Comparison of ENCODE assay signal across 22 mouse cellular contexts in the genomic region with DNA sequence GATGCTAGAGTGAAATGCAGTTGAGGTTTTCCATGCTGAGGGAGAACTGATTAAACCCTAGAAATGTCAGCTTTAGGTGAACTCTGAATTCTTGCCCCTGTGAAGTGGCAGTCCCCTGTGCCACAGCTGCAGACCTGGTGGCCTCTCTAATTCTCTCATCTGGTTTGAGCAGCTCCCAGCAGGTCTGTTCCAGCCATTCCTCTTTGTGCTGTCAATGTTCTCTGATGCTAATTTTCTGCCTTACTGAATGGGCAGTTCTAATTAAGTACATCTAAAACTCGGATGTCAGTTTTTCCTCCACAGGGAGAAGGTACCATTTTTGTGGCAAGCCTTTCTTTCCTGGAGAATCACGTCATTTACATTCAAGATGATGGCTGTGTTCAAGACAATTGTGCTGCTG.
DNase-seq lines count a peak whose midpoint lies in the region; ATAC-seq and TF ChIP-seq lines count a peak whose summit lies in the region.
"Had no signal": no experiment of that assay in that cellular context is flagged by ENCODE, and none has a peak within 500 bp of the region (broad histone marks: within the 10 kb centered on the region; RNA-seq: fewer than 3 reads in every experiment).

No protein-coding gene starts in this region.

- TF ChIP-seq CTCF in brain, embryonic 14.5 days (IDR thresholded peaks at IDR 0.05; ENCODE audit: borderline replicate concordance, extremely low read depth, insufficient read depth, insufficient read length) = no peak

- no peak overlapping the region for H3K4me2 ChIP-seq in hindbrain, embryonic 16.5 days (ENCODE audit: low read length)
- no peak overlapping the region for H3K4me2 ChIP-seq in neural tube, embryonic 11.5 days (ENCODE audit: low read depth)
- H3K4me2 ChIP-seq: heart, embryonic 15.5 days; hindbrain, embryonic 15.5 days; limb, embryonic 12.5 days; liver, embryonic 13.5 days; lung, embryonic 15.5 days had no signal

- no peaks in the 10 kb centered on the region for H3K36me3 ChIP-seq in hindbrain, embryonic 10.5 days
- H3K36me3 ChIP-seq in hindbrain, embryonic 16.5 days (ENCODE audit: control insufficient read depth, insufficient read depth, low read length) = no peaks in the 10 kb centered on the region
- H3K36me3 ChIP-seq in midbrain, embryonic 10.5 days = no peaks in the 10 kb centered on the region
- H3K36me3 ChIP-seq in neural tube, embryonic 11.5 days (ENCODE audit: control insufficient read depth, insufficient read depth, low read length) = no peaks in the 10 kb centered on the region
- H3K36me3 ChIP-seq: heart, embryonic 15.5 days; hindbrain, embryonic 15.5 days; limb, embryonic 12.5 days; liver, embryonic 13.5 days; lung, embryonic 15.5 days had no signal

- H3K4me3 ChIP-seq in hindbrain, embryonic 10.5 days = no peak overlapping the region
- no peak overlapping the region for H3K4me3 ChIP-seq in hindbrain, embryonic 16.5 days (ENCODE audit: low read length)
- H3K4me3 ChIP-seq in midbrain, embryonic 10.5 days = no peak overlapping the region
- H3K4me3 ChIP-seq in neural tube, embryonic 11.5 days (ENCODE audit: low read depth, low read length) = no peak overlapping the region
- H3K4me3 ChIP-seq: heart, adult 2 months; heart, embryonic 15.5 days; hindbrain, embryonic 15.5 days; limb, embryonic 12.5 days; liver, embryonic 13.5 days; lung, embryonic 15.5 days had no signal

- H3K27ac ChIP-seq in hindbrain, embryonic 10.5 days = peak overlapping the region; percentile 53
- H3K27ac ChIP-seq in hindbrain, embryonic 16.5 days (ENCODE audit: low read depth, low read length) = no peak overlapping the region
- H3K27ac ChIP-seq in midbrain, embryonic 10.5 days (replicated peaks) = peak overlapping the region; percentile 1; the same call in 1 of the 2 replicates
- H3K27ac ChIP-seq in neural tube, embryonic 11.5 days (ENCODE audit: low read depth, low read length) = no peak overlapping the region
- H3K27ac ChIP-seq: heart, adult 2 months; heart, embryonic 15.5 days; hindbrain, embryonic 15.5 days; limb, embryonic 12.5 days; liver, embryonic 13.5 days; lung, embryonic 15.5 days; stomach, postnatal 0 days had no signal

- H3K27me3 ChIP-seq in hindbrain, embryonic 10.5 days (ENCODE audit: insufficient read depth, poor library complexity, severe bottlenecking) = no peaks in the 10 kb centered on the region
- no peaks in the 10 kb centered on the region for H3K27me3 ChIP-seq in hindbrain, embryonic 16.5 days (replicated peaks; ENCODE audit: control insufficient read depth, insufficient read depth, low read length)
- no peaks in the 10 kb centered on the region for H3K27me3 ChIP-seq in midbrain, embryonic 10.5 days (ENCODE audit: low read depth, poor library complexity, severe bottlenecking)
- H3K27me3 ChIP-seq in neural tube, embryonic 11.5 days (ENCODE audit: control insufficient read depth, insufficient read depth, low read length) = no peaks in the 10 kb centered on the region
- H3K27me3 ChIP-seq: heart, embryonic 15.5 days; hindbrain, embryonic 15.5 days; limb, embryonic 12.5 days; liver, embryonic 13.5 days; lung, embryonic 15.5 days had no signal

- H3K9ac ChIP-seq in hindbrain, embryonic 16.5 days (ENCODE audit: low read depth, low read length) = no peak overlapping the region
- no peak overlapping the region for H3K9ac ChIP-seq in neural tube, embryonic 11.5 days (ENCODE audit: low read length)
- H3K9ac ChIP-seq: heart, embryonic 15.5 days; hindbrain, embryonic 15.5 days; limb, embryonic 12.5 days; liver, embryonic 13.5 days; lung, embryonic 15.5 days had no signal

- H3K4me1 ChIP-seq in hindbrain, embryonic 10.5 days (replicated peaks) = peaks cover 18% of the 10 kb centered on the region; the same call in 1 of the 2 replicates
- H3K4me1 ChIP-seq in hindbrain, embryonic 16.5 days (ENCODE audit: control insufficient read depth, insufficient read depth, low read depth, low read length) = no peaks in the 10 kb centered on the region
- peaks cover 10% of the 10 kb centered on the region for H3K4me1 ChIP-seq in midbrain, embryonic 10.5 days
- no peaks in the 10 kb centered on the region for H3K4me1 ChIP-seq in neural tube, embryonic 11.5 days (ENCODE audit: control insufficient read depth, insufficient read depth, low read length)
- H3K4me1 ChIP-seq: heart, embryonic 15.5 days; hindbrain, embryonic 15.5 days; limb, embryonic 12.5 days; liver, embryonic 13.5 days; lung, embryonic 15.5 days had no signal

- 28% methylated on average over 2 of the region's 2 CpGs for WGBS in hindbrain, embryonic 10.5 days
- WGBS in hindbrain, embryonic 16.5 days = 24% methylated on average over 2 of the region's 2 CpGs
- 35% methylated on average over 2 of the region's 2 CpGs for WGBS in midbrain, embryonic 10.5 days
- WGBS in neural tube, embryonic 11.5 days = 37% methylated on average over 2 of the region's 2 CpGs

- TF ChIP-seq POLR2A in brain, embryonic 14.5 days (IDR thresholded peaks at IDR 0.05; ENCODE audit: borderline replicate concordance, extremely low read depth, insufficient read depth, insufficient read length, poor library complexity, severe bottlenecking) = no peak

- peak; percentile 40 for DNase-seq in hindbrain, embryonic 10.5 days (ENCODE audit: low spot score)
- peak; percentile 61 for DNase-seq in brain, embryonic 14.5 days (ENCODE audit: low read depth)
- DNase-seq in midbrain, embryonic 10.5 days (ENCODE audit: low spot score) = no peak
- DNase-seq in neural tube, embryonic 11.5 days (ENCODE audit: low spot score) = no peak
- DNase-seq in natural killer cell, adult 2 months (ENCODE audit: low spot score in 2 of 2) = no peak
- DNase-seq in spleen, postnatal 4 days (ENCODE audit: low spot score in 2 of 2) = no peak
- no peak for DNase-seq in right cerebral cortex, adult 18-20 months
- DNase-seq: adrenal gland, adult 2 months; cerebellum, adult 11 months; cerebellum, postnatal 36 days; gastrocnemius, postnatal 10 days; heart, adult 2 months; kidney, adult 18-20 months; kidney, postnatal 10 days; liver, embryonic 13.5 days; right cerebral cortex, postnatal 14 days had no signal

- H3K9me3 ChIP-seq in hindbrain, embryonic 10.5 days = no peaks in the 10 kb centered on the region
- H3K9me3 ChIP-seq in hindbrain, embryonic 16.5 days (ENCODE audit: control insufficient read depth, low read length) = no peaks in the 10 kb centered on the region
- H3K9me3 ChIP-seq in midbrain, embryonic 10.5 days (replicated peaks) = no peaks in the 10 kb centered on the region
- H3K9me3 ChIP-seq in neural tube, embryonic 11.5 days (ENCODE audit: control insufficient read depth, low read length) = no peaks in the 10 kb centered on the region
- H3K9me3 ChIP-seq: heart, embryonic 15.5 days; hindbrain, embryonic 15.5 days; limb, embryonic 12.5 days; lung, embryonic 15.5 days had no signal

- no peak for ATAC-seq in hindbrain, embryonic 16.5 days
- peak; percentile 69 for ATAC-seq in neural tube, embryonic 11.5 days (ENCODE audit: insufficient read depth, low FRiP score, low TSS enrichment)

Comparison
In these comparisons a context has a peak if more than half of its experiments do, and no peak if none do; other contexts are left out.
1. H3K27ac ChIP-seq: peak in hindbrain, embryonic 10.5 days (single experiment) and midbrain, embryonic 10.5 days (single experiment); none in hindbrain, embryonic 16.5 days (single experiment) and neural tube, embryonic 11.5 days (single experiment).
2. DNase-seq: peak in hindbrain, embryonic 10.5 days (single experiment) and brain, embryonic 14.5 days (single experiment); none in midbrain, embryonic 10.5 days (single experiment), neural tube, embryonic 11.5 days (single experiment), natural killer cell, adult 2 months (0 of 2), spleen, postnatal 4 days (0 of 2) and right cerebral cortex, adult 18-20 months (single experiment).